Mouse (Mus musculus): Measurements from ENCODE around the gene Slc9a8.

The Slc9a8 gene

GRCm38 (mm10) chr2:167417048-167417447 lies 4.5 kb upstream of the Slc9a8 start:
- DNase-seq, result no peak

DNA sequence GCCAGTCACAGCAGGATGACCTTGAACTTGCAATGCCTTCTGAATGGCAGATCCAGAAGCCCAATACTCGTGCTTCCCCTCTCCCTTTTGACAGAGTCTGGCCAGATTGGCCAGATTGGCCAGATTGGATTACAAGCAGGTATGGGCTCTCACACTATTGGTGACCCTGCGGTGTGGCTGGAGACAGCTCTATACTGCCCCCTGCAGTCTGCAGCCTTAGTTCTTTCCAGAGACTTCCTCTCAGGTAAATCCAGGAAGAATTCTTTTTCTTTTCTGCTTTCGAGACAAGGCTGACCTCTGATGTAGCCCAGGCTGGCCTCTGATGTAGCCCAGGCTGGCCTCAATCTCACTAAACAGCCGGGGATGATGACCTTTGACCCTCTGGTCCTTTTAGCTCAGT lies 3.8 kb upstream of the Slc9a8 start:
- peak; percentile 81 for DNase-seq

- peak; percentile 66 for DNase-seq
These were observed 2.3 kb upstream of the Slc9a8 start for GRCm38 (mm10) chr2:167419204-167419603.

DNA sequence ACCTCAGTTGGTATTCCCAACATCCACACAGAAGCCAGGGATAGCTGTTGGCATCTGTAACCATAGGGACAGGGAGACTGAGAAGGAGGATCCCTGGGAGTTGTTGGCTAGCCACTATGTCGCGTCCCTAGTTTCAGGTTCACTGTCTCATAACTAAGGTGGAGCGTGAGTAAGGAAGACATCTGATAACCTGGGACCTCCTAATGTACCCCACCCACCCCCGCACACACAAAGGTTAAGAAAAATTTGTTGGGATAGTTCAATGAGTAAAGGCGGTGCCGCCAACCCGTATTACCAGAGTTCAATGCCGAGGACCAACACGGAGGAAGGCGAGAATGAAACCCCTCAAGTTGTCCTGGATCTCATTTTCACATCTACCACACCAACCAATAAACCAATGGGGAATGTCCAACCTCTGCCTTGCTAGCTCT lies 686 bp upstream of the Slc9a8 start:
- peak; percentile 56 for DNase-seq

GRCm38 (mm10) chr2:167422150-167422470 lies 598 bp downstream of the Slc9a8 start:
- no peak for DNase-seq

DNA sequence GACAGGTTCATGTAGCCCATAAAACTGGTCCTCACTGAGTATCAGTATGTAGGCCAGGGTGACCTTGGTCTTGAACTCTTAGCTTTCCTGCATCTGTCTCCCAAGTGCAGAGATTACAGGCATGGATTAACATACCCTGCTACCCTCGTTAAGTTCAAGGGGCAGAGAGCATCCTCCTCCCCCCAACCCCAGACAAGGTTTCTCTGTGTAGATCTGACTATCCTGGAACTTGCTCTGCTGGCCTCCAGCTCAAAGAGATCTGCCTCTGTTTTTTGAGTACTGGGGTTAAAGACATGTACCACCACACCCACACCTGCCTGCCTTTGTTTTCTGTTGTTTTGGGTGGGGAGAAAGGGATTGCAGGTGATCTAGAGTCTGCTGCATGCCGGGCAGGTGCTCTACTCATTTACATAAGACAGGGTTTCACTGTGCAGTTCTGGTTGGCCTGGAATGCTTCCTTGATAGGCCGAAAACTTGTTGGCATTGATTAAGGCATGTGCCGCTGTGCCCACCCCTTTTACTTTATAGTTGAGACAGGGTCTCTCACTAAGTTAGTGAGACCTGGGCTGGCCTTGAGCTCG lies 1.6 kb downstream of the Slc9a8 start:
- DNase-seq, result peak; percentile 33

GRCm38 (mm10) chr2:167424040-167424439 lies 2.5 kb downstream of the Slc9a8 start:
- no peak for DNase-seq

GRCm38 (mm10) chr2:167424516-167424915 lies 3.0 kb downstream of the Slc9a8 start:
- DNase-seq, result no peak

GRCm38 (mm10) chr2:167425407-167425806 lies 3.9 kb downstream of the Slc9a8 start:
- DNase-seq, result no peak

DNA sequence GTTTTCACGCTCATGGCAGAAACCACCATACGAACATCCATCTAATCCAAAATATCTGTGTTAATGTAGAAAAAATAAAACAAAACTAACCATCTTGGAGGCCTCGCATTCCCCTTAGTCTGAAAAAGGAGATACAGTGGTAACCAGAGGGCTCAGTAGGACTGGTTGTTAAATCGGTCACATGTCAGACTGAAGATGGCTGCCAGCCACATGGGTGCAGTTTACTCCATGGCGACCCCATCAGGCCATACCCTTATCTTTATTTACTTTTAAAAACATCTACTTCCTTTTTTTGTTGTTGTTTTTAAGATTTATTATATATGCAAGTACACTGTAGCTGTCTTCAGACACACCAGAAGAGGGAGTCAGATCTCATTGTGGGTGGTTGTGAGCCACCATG lies 8.1 kb downstream of the Slc9a8 start:
- DNase-seq, result no peak

DNA sequence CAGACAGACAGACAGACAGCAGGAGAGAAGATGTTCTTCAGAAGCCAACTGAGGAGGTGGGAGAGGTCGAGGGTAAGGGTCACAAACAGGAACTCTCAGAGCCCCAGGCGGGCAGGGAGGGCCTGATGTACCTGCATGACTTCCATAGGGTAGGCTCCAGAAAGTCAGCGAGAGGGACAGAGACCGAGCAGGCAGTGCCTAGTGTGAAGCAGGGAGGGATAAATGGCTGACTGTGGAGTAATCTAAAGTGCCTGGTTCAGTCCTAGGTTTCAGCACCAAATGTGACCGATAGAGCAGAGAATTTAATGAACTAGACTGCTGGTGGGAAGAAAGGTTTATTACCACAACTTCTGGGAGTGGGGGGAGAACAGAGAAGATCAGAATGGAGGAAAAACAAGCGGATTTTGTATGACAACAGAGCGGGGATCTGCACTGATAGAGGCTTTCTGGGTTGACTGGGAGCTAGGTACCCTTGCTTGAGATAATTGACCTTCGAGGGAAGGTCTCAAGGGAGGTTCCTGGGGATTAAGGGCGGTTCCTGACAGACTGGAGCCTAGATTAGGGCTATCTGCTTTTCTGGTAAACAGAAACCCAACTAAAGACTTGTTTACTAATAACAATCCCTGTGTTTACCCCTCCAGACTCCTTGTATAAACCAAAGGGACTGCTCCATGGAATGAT lies 9.4 kb downstream of the Slc9a8 start:
- DNase-seq, result no peak

- DNase-seq, result no peak
These were observed 9.9 kb downstream of the Slc9a8 start for GRCm38 (mm10) chr2:167431418-167431776.

GRCm38 (mm10) chr2:167434570-167434969 lies 13.1 kb downstream of the Slc9a8 start:
- peak; percentile 77 for DNase-seq

GRCm38 (mm10) chr2:167435631-167436030 lies 14.1 kb downstream of the Slc9a8 start:
- DNase-seq, result no peak

DNA sequence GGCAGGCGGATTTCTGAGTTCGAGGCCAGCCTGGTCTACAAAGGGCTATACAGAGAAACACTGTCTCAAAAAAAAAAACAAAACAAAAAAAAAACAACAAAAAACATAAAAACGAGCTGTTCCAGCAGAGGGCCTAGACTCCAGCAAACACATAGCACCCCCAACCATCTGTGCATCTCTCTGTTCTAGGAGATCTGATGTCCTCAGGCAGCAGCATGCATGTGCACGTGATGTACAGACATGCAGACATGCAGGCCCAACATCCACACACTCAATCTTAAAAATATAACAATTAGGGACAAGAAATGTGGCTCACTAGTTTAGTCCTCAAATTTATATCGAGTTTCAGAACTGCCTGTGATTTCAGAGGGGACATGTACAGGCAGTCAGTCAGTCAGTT lies 14.9 kb downstream of the Slc9a8 start:
- no peak for DNase-seq

GRCm38 (mm10) chr2:167439422-167439821 lies 17.9 kb downstream of the Slc9a8 start:
- DNase-seq, result peak; percentile 51

DNA sequence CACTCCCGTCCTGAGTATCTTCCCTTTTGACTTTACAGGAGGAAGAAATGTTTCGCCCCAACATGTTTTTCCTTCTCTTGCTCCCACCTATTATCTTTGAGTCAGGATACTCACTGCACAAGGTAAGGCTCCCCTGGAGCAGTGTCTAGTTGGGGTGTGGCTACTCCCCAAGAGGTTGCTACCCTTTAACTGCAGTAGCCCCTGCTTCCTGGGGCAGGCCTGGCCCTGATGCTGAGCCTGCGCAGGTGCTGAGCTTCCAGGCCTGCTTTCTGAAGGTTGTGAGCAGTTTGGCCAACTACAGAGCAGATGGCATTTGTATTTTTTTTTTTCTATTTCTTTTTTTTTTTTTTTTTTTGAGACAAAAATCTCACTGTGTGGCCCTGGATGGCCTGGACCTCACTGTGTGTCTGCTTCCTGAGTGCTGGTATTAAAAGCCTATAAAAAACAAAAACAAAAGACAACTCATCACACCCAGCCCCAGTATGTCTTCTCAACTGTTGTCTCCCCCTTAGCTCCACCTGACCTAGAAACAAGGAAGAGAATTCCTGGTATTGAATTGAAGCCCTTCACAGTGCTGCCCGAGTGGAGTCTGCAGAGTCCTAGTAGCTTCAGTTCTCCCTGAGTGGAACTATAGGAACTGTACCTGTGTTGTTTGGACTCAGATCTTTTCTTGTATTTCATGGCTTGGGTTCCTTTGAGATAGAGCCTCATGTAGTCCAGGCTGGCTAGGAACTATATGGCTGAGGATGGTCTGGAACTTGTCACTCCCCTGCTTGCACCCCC lies 22.1 kb downstream of the Slc9a8 start:
- DNase-seq, result peak; percentile 83

DNA sequence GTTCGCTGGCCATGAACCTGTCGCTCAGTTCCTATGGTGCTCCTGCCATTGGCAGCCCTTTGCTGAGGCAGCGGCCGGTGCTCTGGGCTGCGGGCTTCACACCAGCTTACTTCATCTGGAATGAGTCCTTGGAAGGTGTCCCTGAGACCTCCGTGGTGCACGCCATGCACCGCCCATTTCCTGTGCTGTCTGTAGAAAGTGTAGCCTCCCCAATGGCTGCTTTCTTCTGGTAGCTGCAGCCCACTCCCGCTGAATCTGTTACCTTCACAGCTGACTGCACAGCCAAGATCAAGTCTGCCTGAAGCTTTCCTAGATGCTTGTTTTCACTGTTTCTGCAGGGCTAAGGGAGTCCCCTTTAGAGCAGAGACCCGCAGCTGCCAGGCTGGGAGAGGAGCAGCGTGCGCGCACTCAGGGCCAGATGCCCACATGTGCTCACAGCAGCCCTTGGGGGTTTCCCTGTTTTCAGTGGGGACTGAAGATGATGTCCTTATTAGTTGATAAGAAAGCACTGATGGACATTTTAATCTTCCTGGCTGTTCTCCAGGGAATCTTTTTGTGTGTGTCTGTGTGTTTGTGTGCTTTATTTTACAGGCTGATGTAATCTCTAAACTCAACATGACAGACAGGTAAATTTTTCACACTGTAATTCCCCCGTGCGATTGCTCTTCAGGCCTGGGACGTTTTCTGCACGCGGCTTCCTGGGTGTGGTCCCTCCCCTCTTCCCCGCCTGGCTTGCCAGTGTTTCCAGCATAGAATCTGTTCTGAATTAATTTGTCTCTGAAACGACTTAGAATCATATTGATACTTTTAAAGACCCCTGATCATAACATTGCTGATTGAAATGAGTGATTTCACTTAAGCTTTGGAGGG lies 24.6 kb downstream of the Slc9a8 start:
- DNase-seq, result peak; percentile 53

GRCm38 (mm10) chr2:167447207-167447606 lies 25.7 kb downstream of the Slc9a8 start:
- DNase-seq, result no peak

GRCm38 (mm10) chr2:167447629-167448028 lies 26.1 kb downstream of the Slc9a8 start:
- peak; percentile 47 for DNase-seq

DNA sequence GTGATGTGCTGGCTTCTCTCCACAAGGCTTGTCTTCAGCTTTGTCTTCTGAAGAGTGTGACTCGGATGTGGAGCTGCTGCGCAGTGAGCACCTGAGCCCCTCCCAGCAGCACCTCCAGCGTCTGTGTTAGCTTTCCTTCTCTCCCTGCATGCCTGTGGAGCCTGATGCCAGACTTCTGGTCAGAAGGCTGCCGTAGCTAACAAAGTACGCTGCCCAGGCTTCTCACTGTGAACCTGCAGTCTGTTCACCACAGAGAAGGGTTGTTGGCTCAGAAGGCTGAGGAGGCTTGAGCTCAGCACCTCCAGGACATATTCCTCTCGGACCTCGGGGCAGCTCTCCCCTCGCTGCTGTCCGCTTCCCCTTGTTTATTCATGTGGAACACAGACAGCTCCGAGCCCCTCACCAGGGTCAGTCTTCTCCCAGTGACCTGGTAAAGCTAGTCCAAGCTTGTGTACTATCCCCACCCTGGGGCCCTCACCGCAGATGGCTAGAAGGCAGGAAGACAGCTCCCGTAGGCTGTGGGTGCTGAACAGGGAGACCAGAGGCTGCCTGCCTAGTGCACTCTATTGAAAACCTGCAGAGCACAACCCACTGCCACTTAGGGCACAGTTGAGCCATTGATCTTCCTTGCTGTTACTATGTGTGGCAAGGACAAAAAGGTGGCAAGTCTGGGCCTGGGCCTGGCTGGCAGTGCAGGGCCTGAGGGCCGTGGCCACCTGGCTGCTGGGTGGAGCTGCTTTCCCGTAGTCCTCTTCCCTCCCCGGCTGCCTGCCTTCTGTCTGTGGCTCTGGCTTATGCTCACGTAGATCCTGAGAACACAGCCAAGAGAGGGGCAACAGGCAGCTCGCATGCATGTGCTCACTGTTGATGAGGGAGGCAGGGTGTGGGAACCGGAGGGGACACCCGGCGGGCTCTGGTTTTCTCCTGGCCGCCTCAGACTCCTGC lies 28.1 kb downstream of the Slc9a8 start:
- peak; percentile 81 for DNase-seq

GRCm38 (mm10) chr2:167450647-167451046 lies 29.1 kb downstream of the Slc9a8 start:
- peak; percentile 78 for DNase-seq

Measured in cerebellum, adult 9-11 months (tissue).